Mouse (Mus musculus) embryonic fibroblast, embryonic 13.5 days (primary cell): Measurements from ENCODE around the gene Ppp1r10.

ENCODE experiments used
- CTCF ChIP-seq: IDR thresholded peaks from 2 replicates; pipeline ENCODE4 v1.5.1; 2011; ENCODE audit warnings: mild to moderate bottlenecking, control low read depth, low read length, moderate library complexity, borderline replicate concordance; ENCODE audit not compliant: insufficient read depth
- POLR2A ChIP-seq: IDR thresholded peaks from 2 replicates; pipeline ENCODE4 v1.6.1; 2011; ENCODE audit warnings: low read depth, mild to moderate bottlenecking, control low read depth, low read length, moderate library complexity

DNA sequence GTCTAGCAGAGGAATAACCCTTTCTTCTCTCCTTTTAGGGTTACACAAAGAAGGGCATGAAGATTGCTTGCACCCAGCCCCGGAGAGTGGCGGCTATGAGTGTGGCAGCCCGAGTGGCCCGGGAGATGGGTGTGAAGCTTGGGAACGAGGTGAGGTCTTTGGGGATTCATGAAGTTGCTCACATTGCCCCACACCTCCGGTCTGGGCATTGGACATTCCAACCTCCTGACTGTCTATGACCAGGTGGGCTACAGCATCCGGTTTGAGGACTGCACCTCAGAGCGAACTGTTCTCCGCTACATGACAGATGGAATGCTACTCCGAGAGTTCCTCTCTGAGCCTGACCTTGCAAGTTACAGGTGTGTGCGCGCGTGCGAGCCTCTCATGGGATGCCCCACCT is 32.5 kb upstream of the Ppp1r10 start:
- TF ChIP-seq CTCF, result no peak
- TF ChIP-seq POLR2A, result no peak
